Mouse (Mus musculus) frontal cortex, postnatal 36 days (tissue): ENCODE results near the gene Ttc16.

ENCODE experiments used
- DNase-seq, 2 experiments: peaks; one replicate each; pipeline ENCODE4 v3.0.0; 2022; ENCODE audit warnings: low spot score in 2 of 2

Gene Ttc16

DNA sequence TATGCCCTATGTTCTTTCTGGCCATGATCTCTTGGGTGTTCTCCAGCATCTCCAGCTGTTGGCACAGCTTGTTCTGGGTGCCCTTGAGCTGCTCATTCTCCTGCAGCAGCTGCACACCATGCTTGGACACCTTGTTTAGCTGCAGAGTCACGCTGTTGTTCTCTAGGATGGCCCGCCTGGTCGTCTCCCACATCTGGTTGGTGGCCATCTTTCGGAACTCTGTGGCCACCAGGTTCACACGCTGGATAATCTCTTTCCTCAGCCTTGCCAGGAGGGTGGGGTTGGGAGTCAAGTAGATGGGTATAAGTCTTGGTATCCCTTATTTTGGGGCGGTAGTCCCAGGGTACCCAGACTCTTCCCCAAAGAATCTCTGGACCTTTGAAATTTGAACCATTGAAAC lies 4.3 kb upstream of the Ttc16 start:
- DNase-seq = no peak

DNA sequence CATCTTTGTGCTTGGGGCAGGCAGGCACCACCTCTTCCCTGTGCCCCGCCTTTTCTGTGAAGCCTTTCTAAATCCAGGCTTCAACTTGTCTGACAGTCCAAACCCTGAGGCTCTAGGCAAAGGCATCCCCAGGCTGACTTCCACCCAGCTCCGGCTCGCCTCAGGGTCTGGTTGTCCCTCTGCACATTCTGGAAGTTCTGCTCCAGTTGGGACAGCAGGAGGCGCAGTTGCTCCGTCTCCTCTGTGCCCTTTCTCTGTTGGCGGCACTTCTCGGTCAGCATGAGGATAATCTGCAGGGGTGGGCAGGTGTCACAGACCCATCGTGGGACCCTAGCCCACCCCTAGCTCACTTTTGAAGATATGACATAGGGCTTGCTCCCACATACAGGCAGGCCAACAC lies 3.7 kb upstream of the Ttc16 start:
- peak; percentile 55 to 66 for DNase-seq

GRCm38 (mm10) chr2:32778081-32778480 lies 2.6 kb upstream of the Ttc16 start:
- DNase-seq = no peak

DNA sequence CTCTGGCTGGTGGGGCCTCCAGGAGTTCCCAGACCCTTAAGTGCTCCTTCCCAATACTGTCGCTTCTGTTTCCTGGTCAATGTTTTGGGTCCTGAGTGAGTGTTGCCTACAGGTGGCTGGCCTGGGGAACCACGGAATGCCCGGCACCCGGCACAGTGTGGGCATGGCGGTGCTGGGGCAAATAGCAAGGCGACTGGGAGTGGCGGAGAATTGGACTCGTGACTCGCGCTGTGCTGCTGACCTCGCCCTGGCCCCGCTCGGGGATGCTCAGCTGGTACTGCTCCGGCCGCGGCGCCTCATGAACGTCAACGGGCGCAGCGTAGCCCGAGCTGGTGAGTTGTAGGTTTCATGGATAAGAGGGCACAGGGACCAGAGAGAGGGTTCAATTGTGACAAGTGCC lies 759 bp upstream of the Ttc16 start:
- DNase-seq = no peak

- no peak for DNase-seq
Observed at GRCm38 (mm10) chr2:32772626-32773279, 2.7 kb downstream of the Ttc16 start.

DNA sequence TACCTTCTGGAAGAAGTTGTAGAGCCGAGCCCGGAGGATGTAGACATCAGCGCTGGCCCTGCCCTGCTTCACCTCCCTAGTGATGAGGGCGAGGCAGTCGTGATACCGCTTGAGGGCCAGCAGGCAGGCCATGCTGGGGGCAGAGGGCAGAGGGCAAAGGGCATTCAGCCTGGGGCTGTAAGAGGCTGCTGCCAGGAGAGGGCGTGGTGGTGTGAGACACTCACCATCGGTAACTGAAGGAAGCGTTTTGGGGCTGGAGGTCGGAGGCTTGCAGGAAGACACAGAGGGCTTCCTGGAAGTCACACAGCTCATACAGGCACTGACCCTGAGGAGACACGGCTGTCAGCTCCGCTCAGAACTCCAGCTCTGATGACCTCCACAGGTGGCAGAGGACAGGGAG lies 3.5 kb downstream of the Ttc16 start:
- DNase-seq = no peak

DNA sequence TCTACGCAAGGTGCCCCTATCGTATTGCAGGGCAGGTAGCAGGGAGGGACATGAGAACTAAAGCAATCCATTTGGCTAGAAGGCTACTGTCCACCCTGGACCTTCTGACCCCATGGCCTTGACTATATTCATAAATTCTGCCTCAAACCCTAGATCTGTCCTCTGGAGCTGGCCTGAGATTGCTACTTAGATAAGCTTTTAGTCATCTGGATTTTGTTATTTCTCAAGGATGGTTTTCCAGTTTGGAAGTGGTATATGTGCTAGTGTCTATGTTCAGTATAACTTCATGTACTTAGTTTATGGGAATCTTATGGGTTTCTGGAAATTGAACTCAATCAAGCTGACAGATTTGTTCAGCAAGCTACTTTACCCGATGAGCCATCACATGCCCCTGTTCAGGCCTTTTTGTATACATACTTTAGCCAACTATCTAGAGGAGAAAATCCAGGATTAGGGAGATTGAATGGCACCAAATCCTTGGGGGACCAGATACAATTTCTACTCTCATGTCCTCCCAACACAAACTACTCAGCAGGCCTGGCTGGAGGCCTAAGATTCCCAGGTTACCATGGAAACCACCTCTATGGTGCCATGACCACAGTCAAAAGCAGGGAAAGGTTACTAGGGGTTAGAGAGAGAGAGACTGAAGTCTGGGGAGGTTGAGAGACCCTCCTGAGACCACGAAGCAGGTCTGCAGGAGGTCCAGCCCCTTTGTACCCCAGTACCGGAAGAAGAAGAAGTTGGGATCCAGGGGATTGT lies 5.9 kb downstream of the Ttc16 start:
- DNase-seq = no peak

DNA sequence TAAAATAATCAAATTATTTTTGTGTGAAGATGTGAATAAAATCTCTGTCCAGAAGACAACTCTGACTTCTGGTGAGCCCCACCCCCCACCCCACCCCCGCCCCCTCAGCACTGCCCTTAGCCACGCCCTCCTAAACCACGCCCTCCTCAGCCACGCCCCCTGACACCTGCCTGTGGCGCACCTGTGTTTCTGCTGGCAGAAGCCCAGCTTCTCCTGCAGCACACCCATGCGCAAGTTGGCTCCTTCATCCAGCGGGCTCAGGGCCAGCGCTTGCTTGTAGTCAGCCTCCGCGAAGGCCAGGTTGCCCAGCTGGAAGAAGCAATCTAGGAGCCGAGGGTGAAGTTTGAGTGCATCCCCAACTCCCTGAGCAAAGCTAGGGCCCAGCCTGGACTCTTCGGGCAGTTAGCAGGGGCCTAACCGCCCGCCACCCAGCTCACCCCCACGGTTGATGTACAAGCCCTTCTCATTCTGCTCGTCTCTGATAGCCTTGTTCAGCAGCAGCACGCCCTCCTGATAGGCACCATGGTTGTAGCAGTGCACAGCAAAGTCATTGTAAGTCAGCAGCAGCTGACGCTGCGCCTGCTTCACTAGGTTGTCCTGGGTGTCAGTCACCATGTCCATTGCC lies 6.7 kb downstream of the Ttc16 start:
- DNase-seq = no peak

DNA sequence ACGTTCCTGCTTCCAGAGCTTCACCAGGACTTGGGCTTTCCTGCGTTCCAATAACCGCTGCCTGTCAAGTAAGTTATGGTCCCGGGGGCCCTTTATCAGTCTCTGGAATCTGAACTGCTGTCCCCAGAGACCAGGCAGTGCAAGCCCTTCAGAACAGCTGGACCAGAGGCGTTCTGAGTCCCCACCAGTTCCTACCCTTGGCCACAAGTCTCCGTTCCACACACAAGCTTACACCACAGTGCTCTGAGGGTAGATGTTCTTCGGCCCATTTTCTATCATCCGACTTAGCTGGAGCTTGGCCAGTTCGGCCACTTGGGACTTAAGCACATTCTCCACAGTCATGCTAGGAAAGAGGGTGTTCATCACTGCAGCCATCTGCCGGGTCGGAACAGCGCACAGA lies 8.2 kb downstream of the Ttc16 start:
- DNase-seq = no peak

DNA sequence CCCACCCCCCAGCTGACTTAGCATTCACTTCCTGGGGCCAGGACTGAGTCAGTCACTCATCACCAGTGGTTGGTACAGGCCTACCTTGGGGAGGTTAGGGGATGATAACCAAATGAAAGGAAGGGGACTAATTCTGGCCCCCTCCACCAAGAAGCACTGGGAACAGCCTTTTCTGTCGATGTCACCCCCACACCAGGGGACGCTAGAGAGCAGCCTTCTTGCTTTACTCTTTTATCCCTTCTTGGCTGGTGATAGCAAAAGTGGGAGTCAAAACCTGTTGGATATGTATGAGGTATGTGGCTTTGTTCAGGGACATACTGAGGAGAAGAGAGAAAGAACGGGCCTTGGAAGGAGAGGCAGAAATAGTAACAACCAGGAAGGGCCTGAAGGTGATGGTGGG lies 12.1 kb downstream of the Ttc16 start:
- no peak for DNase-seq

GRCm38 (mm10) chr2:32761859-32762258 lies 13.6 kb downstream of the Ttc16 start:
- DNase-seq = no peak

GRCm38 (mm10) chr2:32761361-32761760 lies 14.1 kb downstream of the Ttc16 start:
- no peak for DNase-seq

DNA sequence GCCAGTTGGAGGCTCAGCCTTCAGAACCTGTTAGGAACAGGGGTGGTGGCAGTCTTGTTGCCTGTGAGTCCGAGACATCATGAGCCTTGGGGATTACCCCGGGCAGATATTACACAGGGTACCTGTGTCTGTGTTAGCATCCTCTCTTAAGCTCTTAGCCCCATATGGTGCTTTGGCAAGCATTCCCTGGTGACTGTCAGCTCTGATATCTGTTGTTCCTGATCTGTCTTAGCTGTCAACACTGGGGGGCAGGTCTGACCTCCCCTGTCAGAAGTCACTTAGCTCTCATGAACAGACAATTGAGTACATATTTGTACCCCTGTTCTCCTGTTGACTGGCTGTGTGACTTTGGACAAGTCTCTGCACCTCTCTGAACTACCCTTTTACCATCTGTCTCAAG lies 16.4 kb downstream of the Ttc16 start:
- DNase-seq = no peak

- no peak for DNase-seq
Observed at GRCm38 (mm10) chr2:32758503-32758902, 16.9 kb downstream of the Ttc16 start.

DNA sequence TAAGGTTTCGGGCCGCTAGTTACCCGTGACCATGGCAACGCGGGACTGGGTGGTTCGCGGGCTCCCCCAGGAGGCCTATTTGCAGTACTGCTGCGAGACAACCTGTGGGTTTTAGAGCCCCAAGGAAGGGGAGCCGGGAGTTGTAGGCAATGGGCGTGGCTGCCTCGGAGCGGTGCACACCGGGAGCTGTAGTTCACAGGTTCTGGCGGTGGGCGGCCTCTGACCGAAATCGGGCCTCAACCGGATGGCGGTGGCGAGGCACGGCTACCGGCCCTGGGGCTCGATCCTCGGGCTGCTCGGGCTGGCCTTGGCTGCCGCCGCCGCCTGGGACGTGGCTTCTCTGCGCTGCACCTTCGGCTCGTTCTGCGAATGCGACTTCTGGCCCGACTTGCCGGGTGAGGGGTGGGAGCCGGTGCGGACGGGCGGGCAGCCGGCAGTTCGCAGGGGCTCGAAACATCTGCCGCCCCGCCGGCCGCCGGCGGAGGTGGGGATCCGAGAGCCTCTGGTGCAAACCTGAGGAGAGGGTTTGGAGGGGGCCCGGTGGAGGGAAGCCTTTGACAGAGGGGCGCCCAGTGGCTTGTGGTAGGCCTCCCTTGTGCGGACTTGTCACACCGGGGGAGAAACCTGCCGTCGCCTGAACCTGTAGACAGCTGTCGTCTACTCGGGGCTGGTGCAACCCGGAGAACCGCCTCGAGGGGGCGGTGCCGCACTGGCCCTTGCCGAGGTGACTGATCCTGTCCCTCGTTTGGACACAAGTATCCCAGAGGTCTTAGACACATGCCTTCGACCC lies 18.2 kb downstream of the Ttc16 start, which contains the start of gene Tor2a:
Tor2a (plus strand) TSS at position 179 of the 790 bp plus-strand sequence.
- DNase-seq = peak; percentile 96 to 98

DNA sequence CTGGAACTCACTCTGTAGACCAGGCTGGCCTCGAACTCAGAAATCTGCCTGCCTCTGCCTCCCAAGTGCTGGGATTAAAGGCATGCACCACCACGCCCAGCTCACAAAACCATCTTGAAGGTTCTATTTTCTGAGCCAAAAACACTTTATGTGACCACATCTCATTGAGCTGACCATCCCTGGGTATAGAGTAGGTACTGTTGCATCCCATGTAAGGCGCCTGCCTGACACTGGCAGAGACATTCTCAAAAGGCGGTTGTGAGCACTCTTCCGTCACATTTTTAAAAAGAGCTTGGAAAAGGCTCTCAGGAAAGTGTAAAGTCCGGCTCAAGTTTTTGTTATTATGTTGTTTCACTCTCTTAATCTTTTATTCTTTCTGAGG lies 18.8 kb downstream of the Ttc16 start:
- DNase-seq = no peak

- DNase-seq = no peak
Observed at GRCm38 (mm10) chr2:32752181-32752580, 23.3 kb downstream of the Ttc16 start.

DNA sequence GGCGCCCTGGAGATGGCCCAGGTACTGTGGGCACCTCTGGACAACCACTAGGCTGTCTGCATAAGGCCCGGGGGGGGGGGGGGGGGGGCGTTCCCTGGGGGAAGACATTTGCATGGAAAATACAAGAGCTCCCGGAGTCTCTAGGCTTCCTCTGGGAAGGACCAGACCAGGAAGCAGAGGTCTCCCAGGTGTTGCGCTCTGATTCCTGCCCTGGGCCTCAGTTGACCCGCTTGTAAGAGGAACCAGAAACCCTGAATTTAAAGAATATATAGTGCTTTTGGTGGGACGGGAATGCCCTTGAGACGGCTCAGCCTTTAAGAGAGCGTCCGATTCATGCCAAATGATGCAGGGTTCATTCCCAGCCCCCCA lies 23.8 kb downstream of the Ttc16 start:
- DNase-seq = no peak

GRCm38 (mm10) chr2:32750887-32751664 lies 24.4 kb downstream of the Ttc16 start:
- no peak for DNase-seq

DNA sequence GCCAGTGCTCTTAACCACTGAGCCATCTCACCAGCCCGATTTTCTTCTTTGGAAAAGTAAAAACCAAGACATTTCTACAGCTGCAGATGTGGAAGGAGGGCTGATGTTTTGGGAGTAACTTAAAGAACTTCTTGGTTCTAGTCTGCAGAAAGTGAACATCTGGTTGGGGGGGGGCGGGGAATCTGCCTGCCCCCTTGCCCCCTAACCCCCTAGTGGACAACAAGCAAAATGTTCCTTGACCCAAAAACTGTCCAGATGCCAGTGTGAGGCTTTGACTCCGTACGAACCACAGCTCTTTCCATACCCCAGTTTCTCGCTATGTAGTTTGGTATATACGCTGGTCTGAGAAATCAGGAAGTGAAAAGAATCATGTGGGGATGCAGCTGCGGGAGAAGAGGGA lies 25.2 kb downstream of the Ttc16 start:
- no peak for DNase-seq

DNA sequence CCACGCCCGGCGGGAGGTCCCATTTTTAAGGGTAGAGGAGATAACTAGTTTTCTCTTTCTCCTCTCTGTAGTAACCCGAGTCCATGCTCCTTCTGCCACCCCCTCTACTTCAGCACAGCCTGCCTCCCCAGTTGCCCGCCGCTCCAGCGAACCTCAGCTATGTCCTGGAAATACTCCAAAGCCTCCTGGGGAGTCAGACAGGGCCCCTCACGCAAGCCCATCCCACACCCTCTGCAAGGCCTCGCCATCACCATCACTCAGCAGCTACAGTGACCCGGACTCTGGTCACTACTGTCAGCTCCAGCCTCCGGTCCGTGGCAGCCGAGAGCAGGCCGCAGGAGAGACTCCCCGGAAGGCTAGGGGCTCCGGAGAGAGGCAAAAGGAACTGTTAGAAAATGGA lies 26.4 kb downstream of the Ttc16 start:
- no peak for DNase-seq
